Mouse (Mus musculus) small intestine, adult 2 months (tissue): ENCODE measurements around the gene D230025D16Rik.

Experiments used
- CTCF ChIP-seq: fragments of 200-500 bp; IDR thresholded peaks from 2 replicates; pipeline ENCODE4 v1.5.1; 2012; ENCODE audit warnings: low read depth, mild to moderate bottlenecking, control low read depth, inconsistent platforms, low read length, moderate library complexity, mixed read lengths; ENCODE audit not compliant: insufficient replicate concordance, insufficient read length; ENCODE audit errors: extremely low read depth
- POLR2A ChIP-seq: fragments of 200-500 bp; IDR thresholded peaks from 2 replicates; pipeline ENCODE4 v1.6.1; 2012; ENCODE audit warnings: low read depth, mild to moderate bottlenecking, control low read depth, inconsistent platforms, low read length, moderate library complexity

- TF ChIP-seq CTCF (no peak), POLR2A (no peak)
Observed at GRCm38 (mm10) chr8:105268342-105269074, 43.6 kb downstream of the D230025D16Rik start.
